In genomic region chr19:57927566-57928523, GRCm38 (mm10) we compare ENCODE assay signal across 12 mouse cellular contexts.
DNase-seq lines count a peak whose midpoint lies in the region; ATAC-seq lines count a peak whose summit lies in the region.
"Had no signal": no experiment of that assay in that cellular context is flagged by ENCODE, and none has a peak within 500 bp of the region (broad histone marks: within the 10 kb centered on the region; RNA-seq: fewer than 3 reads in every experiment).

No protein-coding gene starts in this region.

- ATAC-seq in megakaryocyte progenitor cell, adult 5-6 weeks (replicated peaks; ENCODE audit: poor library complexity): peak; percentile 31; the same call in 1 of the 2 replicates
- ATAC-seq in granulocyte monocyte progenitor cell, adult 5-6 weeks (replicated peaks; ENCODE audit: poor library complexity, severe bottlenecking): no peak
- ATAC-seq: lung, postnatal 0 days had no signal

- DNase-seq in cerebellum, postnatal 14 days: peak; percentile 26 to 31
- DNase-seq in cerebellum, adult 8-10 months: no peak
- DNase-seq in right cerebral cortex, postnatal 4 days: peak; percentile 20
- DNase-seq in right cerebral cortex, adult 2 months (ENCODE audit: low spot score in 2 of 2): no peak
- DNase-seq in gastrocnemius, postnatal 36 days: no peak
- DNase-seq in frontal cortex, postnatal 36 days (ENCODE audit: low spot score in 2 of 2): no peak
- DNase-seq: adrenal gland, postnatal 10 days; cerebellum, adult 11 months; right cerebral cortex, postnatal 25 days had no signal

- intact Hi-C loops in gastrocnemius, postnatal 36 days (cut with DNase I): no loop called here

Comparison
In these comparisons a context has a peak if more than half of its experiments do, and no peak if none do; other contexts are left out.
1. DNase-seq: peak in cerebellum, postnatal 14 days (2 of 2) and right cerebral cortex, postnatal 4 days (single experiment); none in cerebellum, adult 8-10 months (single experiment), right cerebral cortex, adult 2 months (0 of 2), gastrocnemius, postnatal 36 days (0 of 2) and frontal cortex, postnatal 36 days (0 of 2).